Mouse (Mus musculus) cerebellum, adult 2 months (tissue): ENCODE data around the gene Kalrn.

Source experiments
- CTCF ChIP-seq: fragments of 200-500 bp; IDR thresholded peaks from 2 replicates; pipeline ENCODE4 v1.5.1; 2011; ENCODE audit warnings: low read depth, mild to moderate bottlenecking, control low read depth, low read length, moderate library complexity, borderline replicate concordance; ENCODE audit not compliant: insufficient read depth
- POLR2A ChIP-seq: fragments of 200-500 bp; IDR thresholded peaks from 2 replicates; pipeline ENCODE4 v1.6.1; 2011; ENCODE audit warnings: low read length, control low read depth, borderline replicate concordance; ENCODE audit not compliant: insufficient read depth

DNA sequence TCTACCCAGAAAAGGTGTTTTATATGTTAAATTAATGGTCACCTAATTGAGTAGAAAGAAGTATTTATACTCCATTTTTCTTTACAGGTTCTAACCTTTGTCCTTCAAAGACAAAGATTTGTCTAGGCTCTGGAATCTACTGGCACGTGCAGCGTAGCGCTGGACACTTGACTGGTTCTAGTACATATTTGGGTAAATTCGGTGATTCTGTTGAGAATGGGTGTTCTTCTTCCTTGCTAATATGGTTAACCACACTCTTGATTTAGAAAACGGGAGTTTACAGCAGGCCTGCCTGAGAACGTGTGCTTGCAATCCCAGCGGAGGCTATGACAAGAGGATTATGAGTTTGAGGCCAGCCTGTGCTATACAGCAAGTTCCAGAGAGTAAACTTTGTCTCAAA, 86.1 kb downstream of the Kalrn start:
- TF ChIP-seq POLR2A, result no peak
- TF ChIP-seq CTCF, result no peak
